Mouse (Mus musculus) heart, postnatal 14 days (tissue): ENCODE results near the gene Rsg1. TPM values are rescaled to one million over a fixed set of nuclear protein-coding genes. Genes with fewer than 3 reads are reported as not detected.

ENCODE experiments used
- DNase-seq, 2 experiments: peaks; one replicate each; pipeline ENCODE4 v3.0.0; 2021 to 2022
- intact Hi-C: fragments of 180-260 bp; cut with DNase I; formaldehyde crosslinking; loops from one replicate; pipeline ENCODE4 v1.15.1; 2025
- total RNA-seq, 2 experiments: library from RNA; stranded (reverse); gene quantifications; 2 replicates each; pipeline ENCODE4 v1.2.3; 2021

Rsg1 gene
- total RNA-seq, 2 experiments from 2014 or later, result 0.68 to 0.86 TPM

GRCm38 (mm10) chr4:141244931-141245425 is 31.2 kb downstream of the Rsg1 start:
- peak; percentile 62 to 71 for DNase-seq
- intact Hi-C loops, result no loop called here

- DNase-seq, result peak in 1 of 2 experiments; percentile 45
- intact Hi-C loops, result no loop called here
Observed at GRCm38 (mm10) chr4:141246089-141246997, 32.6 kb downstream of the Rsg1 start.

- no peak for DNase-seq
- intact Hi-C loops, result no loop called here
Observed at GRCm38 (mm10) chr4:141246998-141247350, 33.2 kb downstream of the Rsg1 start.

- intact Hi-C loops, result no loop called here
- peak; percentile 52 to 56 for DNase-seq
Observed at GRCm38 (mm10) chr4:141247776-141248613, 34.2 kb downstream of the Rsg1 start.

- DNase-seq, result no peak
- intact Hi-C loops, result no loop called here
Observed at GRCm38 (mm10) chr4:141248614-141248978, 34.8 kb downstream of the Rsg1 start.

GRCm38 (mm10) chr4:141249383-141249782 is 35.6 kb downstream of the Rsg1 start:
- DNase-seq, result no peak
- intact Hi-C loops, result no loop called here

GRCm38 (mm10) chr4:141251071-141251470 is 37.3 kb downstream of the Rsg1 start:
- DNase-seq, result peak; percentile 46 to 60
- intact Hi-C loops, result no loop called here

GRCm38 (mm10) chr4:141252641-141253040 is 38.9 kb downstream of the Rsg1 start:
- intact Hi-C loops, result no loop called here
- no peak for DNase-seq

GRCm38 (mm10) chr4:141254234-141254633 is 40.5 kb downstream of the Rsg1 start:
- DNase-seq, result peak; percentile 79
- intact Hi-C loops, result no loop called here

GRCm38 (mm10) chr4:141257440-141257839 is 43.7 kb downstream of the Rsg1 start:
- intact Hi-C loops, result no loop called here
- no peak for DNase-seq

- no peak for DNase-seq
- intact Hi-C loops, result no loop called here
Observed at GRCm38 (mm10) chr4:141259413-141259812, 45.7 kb downstream of the Rsg1 start.

- peak in 1 of 2 experiments; percentile 64 for DNase-seq
- intact Hi-C loops, result no loop called here
Observed at GRCm38 (mm10) chr4:141260007-141260723, 46.4 kb downstream of the Rsg1 start.

- intact Hi-C loops, result no loop called here
- no peak for DNase-seq
Observed at GRCm38 (mm10) chr4:141262906-141263637, 49.3 kb downstream of the Rsg1 start.

- no peak for DNase-seq
- intact Hi-C loops, result loop anchor here (2.0 to 5.0 kb wide), 2 partner anchors 34 to 123 kb away; no protein-coding TSS in a partner anchor
Observed at GRCm38 (mm10) chr4:141265979-141266637, 52.4 kb downstream of the Rsg1 start.

- intact Hi-C loops, result loop anchor here (2.0 to 5.0 kb wide), 2 partner anchors 35 to 124 kb away; no protein-coding TSS in a partner anchor
- no peak for DNase-seq
Observed at GRCm38 (mm10) chr4:141267250-141267649, 53.5 kb downstream of the Rsg1 start.

GRCm38 (mm10) chr4:141267837-141268236 is 54.1 kb downstream of the Rsg1 start:
- peak; percentile 67 to 82 for DNase-seq
- intact Hi-C loops, result loop anchor here (2.0 to 5.0 kb wide), 3 partner anchors 36 to 125 kb away; no protein-coding TSS in a partner anchor

GRCm38 (mm10) chr4:141268350-141268749 is 54.6 kb downstream of the Rsg1 start:
- intact Hi-C loops, result loop anchor here (2.0 to 5.0 kb wide), 2 partner anchors 36 to 62 kb away; no protein-coding TSS in a partner anchor
- DNase-seq, result no peak

GRCm38 (mm10) chr4:141269080-141269479 is 55.3 kb downstream of the Rsg1 start:
- intact Hi-C loops, result loop anchor here (2.0 to 5.0 kb wide), 2 partner anchors 37 to 62 kb away; no protein-coding TSS in a partner anchor
- DNase-seq, result no peak
